Mouse (Mus musculus): ENCODE data around the gene Dnajb2.

DNA sequence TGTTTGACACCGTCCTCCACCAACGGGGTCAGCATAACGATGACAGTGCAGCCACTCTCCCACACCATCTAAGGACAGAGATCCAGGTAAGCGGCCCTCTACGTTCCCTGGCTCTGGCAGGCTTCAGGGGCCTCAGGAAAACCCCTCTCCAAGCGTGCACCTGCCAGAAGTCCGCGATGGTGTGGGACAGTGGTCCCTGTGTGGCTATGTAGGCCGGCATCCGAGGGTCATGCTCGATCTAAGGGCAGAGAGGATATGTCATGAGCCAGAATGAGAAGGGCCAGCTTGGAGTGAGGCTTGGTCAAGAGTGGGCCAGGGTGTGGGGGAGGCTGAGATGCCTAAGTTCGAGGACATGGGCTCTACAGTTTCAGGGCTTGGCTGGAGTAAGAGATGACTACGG is 16.1 kb downstream of the Dnajb2 start:
- TF ChIP-seq CTCF (IDR thresholded peaks at IDR 0.05; ENCODE audit: low read depth) = no peak
- TF ChIP-seq EP300 (IDR thresholded peaks at IDR 0.05; ENCODE audit: low read depth) = no peak

Data from liver, postnatal 0 days (tissue).